Mouse (Mus musculus) C2C12 (cell line): ENCODE results near the gene Hist1h2ae.

Source experiments
- CTCF ChIP-seq: IDR thresholded peaks from one replicate; pipeline ENCODE4 v1.5.1; 2011; ENCODE audit not compliant: control insufficient read depth, insufficient read depth, insufficient read length
- FOSL1 ChIP-seq: IDR thresholded peaks from one replicate; pipeline ENCODE4 v1.8.0; 2011; ENCODE audit warnings: mild to moderate bottlenecking, low read length; ENCODE audit not compliant: poor library complexity, insufficient read depth, severe bottlenecking
- MAX ChIP-seq: IDR thresholded peaks from one replicate; pipeline ENCODE4 v1.6.1; 2011; ENCODE audit warnings: mild to moderate bottlenecking, control low read depth
- MYOG ChIP-seq: IDR thresholded peaks from one replicate; pipeline ENCODE4 v1.6.1; 2011; ENCODE audit not compliant: control insufficient read depth, insufficient read length; ENCODE audit errors: extremely low read depth
- USF1 ChIP-seq: IDR thresholded peaks from one replicate; pipeline ENCODE4 v1.6.1; 2011; ENCODE audit warnings: low read depth, mild to moderate bottlenecking, control low read depth, moderate library complexity

DNA sequence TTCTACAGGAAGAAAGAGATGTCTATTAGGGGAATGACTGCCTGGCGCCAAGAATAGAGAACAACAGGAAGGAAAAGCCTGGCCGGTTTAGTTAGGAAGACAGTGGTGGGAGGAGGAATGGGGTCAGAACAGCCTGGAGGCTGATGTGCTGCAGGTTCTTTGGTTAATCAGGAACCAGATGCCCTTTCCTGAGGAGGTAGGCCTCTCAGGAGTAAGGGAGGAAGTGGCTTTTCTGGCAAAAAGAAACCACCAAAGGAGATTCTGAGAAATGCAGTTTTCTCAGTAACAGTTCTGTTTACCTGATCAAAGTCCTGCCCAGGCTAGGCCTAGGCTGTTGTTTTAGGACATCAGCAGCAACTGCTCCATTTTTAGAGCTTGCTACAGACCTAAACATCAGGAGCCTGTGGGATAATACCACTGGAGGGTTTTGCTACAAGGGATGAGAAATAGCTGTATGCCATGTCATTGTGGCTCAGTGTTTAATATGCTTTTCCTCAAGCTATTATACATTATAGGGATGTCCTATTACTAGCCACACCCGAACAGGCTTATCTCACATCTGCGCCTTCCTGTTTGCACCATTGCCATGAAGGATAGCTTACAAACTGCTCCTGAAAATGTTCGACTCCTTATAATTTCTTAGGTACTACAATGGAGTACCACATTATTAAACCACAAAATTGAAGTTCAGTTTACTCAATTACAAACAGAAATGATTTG is 22.2 kb upstream of the Hist1h2ae start:
- TF ChIP-seq FOSL1 = no peak
- no peak for TF ChIP-seq CTCF
- no peak for TF ChIP-seq USF1
- no peak for TF ChIP-seq MYOG
- no peak for TF ChIP-seq MAX
